Mouse (Mus musculus) gastrocnemius, adult 18-20 months (tissue): ENCODE measurements around the gene Ftsj3. TPM values are rescaled to one million over a fixed set of nuclear protein-coding genes. Genes with fewer than 3 reads are reported as not detected.
"Not testable (repeated sequence)": the region's sequence is repeated elsewhere in the genome, so short reads cannot be mapped to it uniquely, and the experiment has no call there.

Source experiments
- DNase-seq: peaks from one replicate; pipeline ENCODE4 v3.0.0; 2021; ENCODE audit warnings: low spot score
- total RNA-seq, 2 experiments: library from RNA; stranded (reverse); gene quantifications; 2 replicates each; pipeline ENCODE4 v1.2.3; 2021

The Ftsj3 gene
- total RNA-seq, 2 experiments from 2014 or later = 20.7 to 20.9 TPM

DNA sequence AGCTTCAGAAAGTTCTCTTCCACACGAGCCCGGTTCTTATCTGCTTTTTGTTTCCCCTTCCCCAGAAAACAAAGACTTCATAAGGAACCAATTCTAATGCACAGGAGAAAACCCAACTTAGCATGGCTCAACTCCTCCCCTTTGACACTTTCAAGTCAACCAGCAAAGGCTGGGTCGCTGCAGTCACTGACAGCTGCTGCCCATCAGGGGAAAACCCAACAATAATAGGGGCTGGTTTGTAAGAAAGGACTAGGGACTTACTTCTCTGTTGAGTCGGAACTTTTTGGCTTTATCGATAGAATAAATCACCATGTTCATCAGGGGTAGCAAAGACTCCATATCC lies 53.8 kb downstream of the Ftsj3 start, which contains the start of gene Strada:
Strada (minus strand) TSS at position 46 of the 343 bp plus-strand sequence.
- no peak for DNase-seq

DNA sequence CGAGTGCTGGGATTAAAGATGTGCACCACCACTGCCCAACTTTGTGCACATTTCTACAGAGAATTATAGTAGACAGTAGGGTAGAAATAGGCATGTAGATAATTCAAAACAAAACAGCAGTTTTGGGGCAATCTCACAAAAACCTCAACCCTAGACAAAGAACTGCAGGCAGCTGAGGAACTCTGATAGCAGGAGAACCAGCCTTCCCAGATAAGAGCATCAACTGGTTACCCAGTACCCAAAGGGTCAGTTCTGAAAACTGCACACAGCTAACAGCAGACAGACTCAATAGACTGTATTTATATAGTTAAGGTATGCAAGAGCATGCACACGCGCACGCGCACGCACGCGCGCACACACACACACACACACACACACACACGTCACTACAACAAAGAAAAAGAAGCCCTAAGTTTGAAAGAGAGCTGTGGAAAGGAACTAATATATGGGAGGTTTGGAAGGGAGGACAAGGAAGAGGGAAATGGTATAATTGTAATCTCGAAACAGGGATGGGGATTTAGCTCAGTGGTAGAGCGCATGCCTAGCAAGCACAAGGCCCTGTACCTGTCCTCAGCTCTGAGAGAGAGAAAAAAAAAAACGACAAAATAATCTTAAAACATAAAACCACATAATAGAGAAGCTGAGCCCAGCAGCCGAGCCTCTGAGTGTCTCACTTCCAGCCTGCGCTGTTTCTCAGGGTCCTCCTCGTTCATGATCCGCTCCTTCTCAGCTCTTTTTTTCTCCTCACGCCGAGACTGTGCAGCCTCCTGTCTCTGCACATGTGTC lies 54.3 kb downstream of the Ftsj3 start:
- DNase-seq = no peak

DNA sequence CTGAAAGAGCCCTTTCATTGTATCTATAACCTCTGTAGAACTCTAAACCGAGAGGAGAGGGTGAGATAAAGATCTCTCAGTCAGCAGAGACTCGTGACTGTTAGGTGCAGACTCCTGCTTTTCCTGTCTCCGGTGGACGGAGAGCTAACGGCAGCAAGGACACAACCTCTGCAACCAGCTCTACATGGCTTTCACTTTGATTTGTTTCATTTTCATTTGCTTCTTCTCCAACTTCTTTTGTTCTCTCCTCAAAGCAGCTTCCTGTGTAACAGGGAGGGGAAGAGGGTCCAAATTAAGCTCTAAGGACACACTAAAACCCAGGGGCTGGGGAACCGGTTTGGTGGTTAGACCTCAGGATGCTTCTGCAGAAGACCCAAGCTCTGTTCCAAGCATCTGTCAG lies 55.1 kb downstream of the Ftsj3 start:
- DNase-seq = no peak

DNA sequence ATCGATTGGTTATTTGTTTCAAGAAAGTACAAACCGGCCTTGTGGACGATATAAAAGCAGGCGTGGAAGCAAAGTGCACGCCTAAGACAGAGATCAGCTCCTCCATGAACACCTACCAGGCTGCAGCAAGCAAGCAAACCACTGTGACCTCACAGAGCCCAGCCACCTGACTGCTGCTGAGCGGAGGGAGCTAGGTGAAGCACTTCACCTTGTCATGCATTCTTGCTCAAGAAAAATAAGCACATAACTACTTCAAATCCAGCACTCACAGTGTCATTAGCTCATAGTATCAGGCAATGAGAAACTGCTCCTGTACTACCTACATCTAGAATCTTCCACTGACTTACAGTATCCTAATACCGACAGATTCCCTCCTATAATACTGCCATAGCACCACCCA lies 55.9 kb downstream of the Ftsj3 start:
- not testable (repeated sequence) for DNase-seq

Other genes starting within 250 kb of the Ftsj3 start
- not detected for gene Kcnh6, start 248.0 kb downstream of the Ftsj3 start, total RNA-seq
- 10 to 100 TPM; 24.8 to 25.9 TPM for gene Dcaf7, start 219.2 kb downstream of the Ftsj3 start, total RNA-seq
- 10 to 100 TPM; 39.7 to 44.4 TPM for gene Taco1, start 190.0 kb downstream of the Ftsj3 start, total RNA-seq
- 10 to 100 TPM; 20.9 to 23.2 TPM for gene Map3k3, start 171.5 kb downstream of the Ftsj3 start, total RNA-seq
- not detected for gene Gm10840, start 95.2 kb downstream of the Ftsj3 start, total RNA-seq
- gene Limd2, start 95.2 kb downstream of the Ftsj3 start, total RNA-seq = 1 to 10 TPM; 3.2 to 3.6 TPM
- gene Strada, start 53.9 kb downstream of the Ftsj3 start, total RNA-seq = 10 to 100 TPM; 13.7 to 14.1 TPM
- 10 to 100 TPM; 74.0 to 79.0 TPM for gene Ccdc47, start 39.7 kb downstream of the Ftsj3 start, total RNA-seq
- gene Ddx42, start 39.2 kb downstream of the Ftsj3 start, total RNA-seq = 10 to 100 TPM; 25.8 to 26.2 TPM
- 100 to 1,000 TPM; 124 to 135 TPM for gene Psmc5, start 75 bp upstream of the Ftsj3 start, total RNA-seq
- 10 to 100 TPM in 1 of 2 experiments, 1 to 10 TPM in 1; 7.8 to 12.0 TPM for gene Smarcd2, start 16.9 kb upstream of the Ftsj3 start, total RNA-seq
- under 1 TPM; 0.07 to 0.11 TPM for gene Tcam1, start 20.6 kb upstream of the Ftsj3 start, total RNA-seq
- not detected for gene Gh, start 45.8 kb upstream of the Ftsj3 start, total RNA-seq
- gene Cd79b, start 58.7 kb upstream of the Ftsj3 start, total RNA-seq = under 1 TPM; 0.18 to 0.33 TPM
- 100 to 1,000 TPM; 472 to 505 TPM for gene Scn4a, start 97.2 kb upstream of the Ftsj3 start, total RNA-seq
- 1 to 10 TPM; 4.8 to 5.7 TPM for gene Prr29, start 109.4 kb upstream of the Ftsj3 start, total RNA-seq
- 1 to 10 TPM; 3.3 to 7.8 TPM for gene Icam2, start 132.0 kb upstream of the Ftsj3 start, total RNA-seq
- gene Ern1, start 231.8 kb upstream of the Ftsj3 start, total RNA-seq = 1 to 10 TPM; 6.6 to 9.1 TPM